Mouse (Mus musculus) MEL (cell line): ENCODE results near the gene Tpx2. TPM values are rescaled to one million over a fixed set of nuclear protein-coding genes. Genes with fewer than 3 reads are reported as not detected.
A peak's percentile ranks its signal among the peaks of the same experiment; 100 is the strongest.

Source experiments
- DNase-seq: peaks from one replicate; pipeline ENCODE4 v3.0.0; 2011; ENCODE audit warnings: low read depth, low spot score
- H3K27ac ChIP-seq: 2 replicates; pipeline ENCODE4 v1.5.1; 2012; ENCODE audit warnings: low read depth, mild to moderate bottlenecking, control low read depth, low read length, moderate library complexity; ENCODE audit not compliant: control insufficient read depth
- H3K27me3 ChIP-seq, 2 experiments: fragments of 150-350 bp in 1 of 2; sonication (generic) in 1 of 2; 2 replicates each; pipeline ENCODE4 v1.6.1; 2012; ENCODE audit warnings: low read length in 2 of 2, mild to moderate bottlenecking in 2 of 2, improper control_type of control experiment in 1 of 2, moderate library complexity in 1 of 2; ENCODE audit not compliant: insufficient read depth in 2 of 2, control insufficient read depth in 1 of 2
- H3K36me3 ChIP-seq, 2 experiments: 2 replicates each; pipeline ENCODE4 v1.6.1; 2012 to 2014; ENCODE audit warnings: low read length in 2 of 2, improper control_type of control experiment in 1 of 2, inconsistent platforms in 1 of 2, mild to moderate bottlenecking in 1 of 2; ENCODE audit not compliant: insufficient read depth in 2 of 2, control insufficient read depth in 1 of 2
- H3K4me1 ChIP-seq, 2 experiments: fragments of 150-350 bp in 1 of 2; sonication (generic) in 1 of 2; 2 replicates each; pipeline ENCODE4 v1.6.1; 2012; ENCODE audit warnings: low read length in 2 of 2, improper control_type of control experiment in 1 of 2, mild to moderate bottlenecking in 1 of 2; ENCODE audit not compliant: insufficient read depth in 2 of 2, control insufficient read depth in 1 of 2
- H3K4me3 ChIP-seq, 2 experiments: fragments of 150-350 bp in 1 of 2; sonication (generic) in 1 of 2; 2 replicates each; pipeline ENCODE4 v1.5.1; 2012; ENCODE audit warnings: low read depth in 2 of 2, low read length in 2 of 2, mild to moderate bottlenecking in 2 of 2, moderate library complexity in 2 of 2, control low read depth in 1 of 2, improper control_type of control experiment in 1 of 2; ENCODE audit not compliant: control insufficient read depth in 1 of 2, insufficient read depth in 1 of 2
- H3K79me2 ChIP-seq: 2 replicates; pipeline ENCODE4 v1.6.1; 2012; ENCODE audit warnings: mild to moderate bottlenecking, low read length, moderate library complexity; ENCODE audit not compliant: control insufficient read depth, poor library complexity, insufficient read depth
- H3K9ac ChIP-seq: 2 replicates; pipeline ENCODE4 v1.6.1; 2012; ENCODE audit warnings: low read depth, mild to moderate bottlenecking, control low read depth, low read length, moderate library complexity; ENCODE audit not compliant: control insufficient read depth, poor library complexity, severe bottlenecking
- H3K9me3 ChIP-seq: fragments of 150-350 bp; sonication (generic); replicated peaks from 2 replicates; pipeline ENCODE4 v1.6.1; 2012; ENCODE audit warnings: mild to moderate bottlenecking, low read length, improper control_type of control experiment, moderate library complexity; ENCODE audit not compliant: insufficient read depth
- CHD1 ChIP-seq: IDR thresholded peaks from 2 replicates; pipeline ENCODE4 v1.6.1; 2012; ENCODE audit warnings: low read depth, mild to moderate bottlenecking, inconsistent platforms, low read length, improper control_type of control experiment
- CTCF ChIP-seq, 3 experiments: IDR thresholded peaks in 2 of 3; conservative IDR thresholded peaks in 1 of 3; 2 replicates each; pipeline ENCODE4 v1.5.1; 2011 to 2012; ENCODE audit warnings: low read length in 3 of 3, low read depth in 2 of 3, mild to moderate bottlenecking in 2 of 3, improper control_type of control experiment in 1 of 3, inconsistent platforms in 1 of 3, mixed read lengths in 1 of 3, moderate library complexity in 1 of 3; ENCODE audit not compliant: control insufficient read depth in 1 of 3, insufficient read depth in 1 of 3, poor library complexity in 1 of 3, severe bottlenecking in 1 of 3
- E2F4 ChIP-seq: IDR thresholded peaks from 2 replicates; pipeline ENCODE4 v1.6.1; 2011; ENCODE audit warnings: low read depth, low read length, improper control_type of control experiment, borderline replicate concordance
- EP300 ChIP-seq, 2 experiments: IDR thresholded peaks; 2 replicates each; pipeline ENCODE4 v1.6.1; 2011; ENCODE audit warnings: improper control_type of control experiment in 2 of 2, low read length in 2 of 2, low read depth in 1 of 2, mild to moderate bottlenecking in 1 of 2
- GABPA ChIP-seq: IDR thresholded peaks from 2 replicates; pipeline ENCODE4 v1.6.1; 2012; ENCODE audit warnings: low read depth, mild to moderate bottlenecking, inconsistent platforms, low read length, improper control_type of control experiment, moderate library complexity
- GATA1 ChIP-seq: IDR thresholded peaks from 2 replicates; pipeline ENCODE4 v1.6.1; 2011; ENCODE audit warnings: low read depth, low read length, improper control_type of control experiment
- HCFC1 ChIP-seq: IDR thresholded peaks from 2 replicates; pipeline ENCODE4 v1.6.1; 2012; ENCODE audit warnings: low read depth, mild to moderate bottlenecking, inconsistent platforms, low read length, improper control_type of control experiment, moderate library complexity
- KAT2A ChIP-seq: conservative IDR thresholded peaks from 2 replicates; pipeline ENCODE4 v1.6.1; 2012; ENCODE audit warnings: low read depth, low read length, improper control_type of control experiment, inconsistent platforms
- MAFK ChIP-seq: IDR thresholded peaks from 2 replicates; pipeline ENCODE4 v1.6.1; 2011; ENCODE audit warnings: low read depth, mild to moderate bottlenecking, low read length, improper control_type of control experiment, borderline replicate concordance
- MAX ChIP-seq: IDR thresholded peaks from 2 replicates; pipeline ENCODE4 v1.6.1; 2011; ENCODE audit warnings: low read length, improper control_type of control experiment
- MAZ ChIP-seq: IDR thresholded peaks from 2 replicates; pipeline ENCODE4 v1.6.1; 2012; ENCODE audit warnings: low read depth, mild to moderate bottlenecking, inconsistent platforms, low read length, improper control_type of control experiment
- MEF2A ChIP-seq: IDR thresholded peaks from 2 replicates; pipeline ENCODE4 v1.6.1; 2014; ENCODE audit warnings: low read depth, mild to moderate bottlenecking, inconsistent platforms, low read length, improper control_type of control experiment; ENCODE audit not compliant: poor library complexity, insufficient replicate concordance, severe bottlenecking; ENCODE audit errors: extremely low read depth
- MXI1 ChIP-seq: IDR thresholded peaks from 2 replicates; pipeline ENCODE4 v1.6.1; 2011; ENCODE audit warnings: mild to moderate bottlenecking, low read depth, low read length, improper control_type of control experiment
- MYC ChIP-seq: IDR thresholded peaks from 2 replicates; pipeline ENCODE4 v1.6.1; 2011; ENCODE audit warnings: low read depth, mild to moderate bottlenecking, low read length, improper control_type of control experiment, moderate library complexity
- NRF1 ChIP-seq: IDR thresholded peaks from 2 replicates; pipeline ENCODE4 v1.6.1; 2014; ENCODE audit warnings: low read depth, mild to moderate bottlenecking, inconsistent platforms, low read length, improper control_type of control experiment, moderate library complexity; ENCODE audit not compliant: poor library complexity, insufficient read depth, severe bottlenecking
- POLR2A ChIP-seq, 2 experiments: IDR thresholded peaks; 2 replicates each; pipeline ENCODE4 v1.6.1; 2011 to 2012; ENCODE audit warnings: low read length in 2 of 2, mild to moderate bottlenecking in 2 of 2, control low read depth in 1 of 2, improper control_type of control experiment in 1 of 2, low read depth in 1 of 2, moderate library complexity in 1 of 2; ENCODE audit not compliant: control insufficient read depth in 1 of 2, insufficient read depth in 1 of 2, poor library complexity in 1 of 2
- POLR2AphosphoS2 ChIP-seq: IDR thresholded peaks from 2 replicates; pipeline ENCODE4 v1.6.1; 2011; ENCODE audit warnings: low read length, improper control_type of control experiment
- POLR2AphosphoS5 ChIP-seq: IDR thresholded peaks from 2 replicates; pipeline ENCODE4 v1.6.1; 2012; ENCODE audit warnings: low read depth, borderline replicate concordance, mild to moderate bottlenecking, inconsistent platforms, low read length, moderate library complexity, mixed read lengths
- SIN3A ChIP-seq: IDR thresholded peaks from 2 replicates; pipeline ENCODE4 v1.6.1; 2012; ENCODE audit warnings: low read length, improper control_type of control experiment, inconsistent platforms
- SMC3 ChIP-seq: IDR thresholded peaks from 2 replicates; pipeline ENCODE4 v1.6.1; 2011; ENCODE audit warnings: low read depth, low read length, improper control_type of control experiment
- TAL1 ChIP-seq: IDR thresholded peaks from 2 replicates; pipeline ENCODE4 v1.6.1; 2012; ENCODE audit warnings: mild to moderate bottlenecking, inconsistent platforms, low read length, moderate library complexity, mixed read lengths
- USF2 ChIP-seq, 2 experiments: IDR thresholded peaks; 2 replicates each; pipeline ENCODE4 v1.6.1; 2011 to 2012; ENCODE audit warnings: improper control_type of control experiment in 2 of 2, low read length in 2 of 2, borderline replicate concordance in 1 of 2, inconsistent platforms in 1 of 2, low read depth in 1 of 2, mild to moderate bottlenecking in 1 of 2; ENCODE audit not compliant: insufficient read depth in 1 of 2
- ZC3H11A ChIP-seq: IDR thresholded peaks from 2 replicates; pipeline ENCODE4 v1.6.1; 2012; ENCODE audit warnings: low read depth, mild to moderate bottlenecking, inconsistent platforms, low read length, improper control_type of control experiment
- ZKSCAN1 ChIP-seq: IDR thresholded peaks from 2 replicates; pipeline ENCODE4 v1.6.1; 2012; ENCODE audit warnings: low read depth, mild to moderate bottlenecking, inconsistent platforms, low read length, improper control_type of control experiment, moderate library complexity
- ZMIZ1 ChIP-seq: IDR thresholded peaks from 2 replicates; pipeline ENCODE4 v1.6.1; 2012; ENCODE audit warnings: low read depth, mild to moderate bottlenecking, inconsistent platforms, low read length, improper control_type of control experiment, moderate library complexity
- polyA plus RNA-seq, 2 experiments: library from polyadenylated mRNA; stranded (reverse) in 1 of 2; unstranded in 1 of 2; fragments of >175 nt in 1 of 2; fragments of >200 nt in 1 of 2; gene quantifications; 2 replicates each; pipeline versions ENCODE4 v1.2.1 to v1.2.4; 2012; ENCODE audit warnings: low replicate concordance in 2 of 2, low read depth in 1 of 2; ENCODE audit not compliant: insufficient read length in 2 of 2, insufficient read depth in 1 of 2, missing spikeins in 1 of 2
- total RNA-seq: library from RNA; depleted of rRNA; stranded (reverse); fragments of 300-350 nt; gene quantifications from 2 replicates; pipeline ENCODE4 v1.2.3, GENCODE M21; 2012

Gene Tpx2
- total and polyA plus RNA-seq, 3 experiments: 59.3 to 131 TPM; not detected in 1

- TF ChIP-seq ZKSCAN1 (no peak), MAFK (no peak), SIN3A (no peak)
These were observed 43.2 kb upstream of the Tpx2 start (continued) for GRCm38 (mm10) chr2:152804408-152805110.

- H3K9me3 ChIP-seq: no peaks in the 10 kb centered on the region
- H3K27me3 ChIP-seq: no peaks in the 10 kb centered on the region
- no peaks in the 10 kb centered on the region for H3K79me2 ChIP-seq
- H3K27ac ChIP-seq: peak overlapping the region; percentile 7; the same call in 1 of the 2 replicates
- peaks cover 0 to 15% of the 10 kb centered on the region in 2 experiments; a peak in 2 of 4 replicates for H3K36me3 ChIP-seq
- H3K4me3 ChIP-seq: no peak overlapping the region
- TF ChIP-seq MAFK (no peak), USF2 (IDR thresholded peaks at IDR 0.05; ENCODE audit: borderline replicate concordance in 1 of 2, insufficient read depth in 1 of 2, low read depth in 1 of 2, low read length in 2 of 2) (no peak), MAZ (no peak), NRF1 (no peak), POLR2A (IDR thresholded peaks at IDR 0.05; ENCODE audit: control insufficient read depth in 1 of 2, insufficient read depth in 1 of 2, low read depth in 1 of 2, low read length in 2 of 2, poor library complexity in 1 of 2) (no peak), POLR2AphosphoS5 (no peak), CTCF (IDR thresholded peaks at IDR 0.05 in 2 of 3, conservative IDR thresholded peaks at IDR 0.05 in 1 of 3; ENCODE audit: control insufficient read depth in 1 of 3, insufficient read depth in 1 of 3, low read depth in 2 of 3, low read length in 3 of 3, poor library complexity in 1 of 3, severe bottlenecking in 1 of 3) (no peak), MEF2A (no peak), EP300 (IDR thresholded peaks at IDR 0.05; ENCODE audit: low read depth in 1 of 2, low read length in 2 of 2) (no peak), MXI1 (no peak), KAT2A (no peak), POLR2AphosphoS2 (no peak), TAL1 (no peak), MAX (no peak)
- no peak overlapping the region for H3K9ac ChIP-seq
- H3K4me1 ChIP-seq: peaks cover 7 to 17% of the 10 kb centered on the region in 2 experiments
- DNase-seq: no peak
These were observed 42.7 kb upstream of the Tpx2 start for GRCm38 (mm10) chr2:152805111-152805490.

- no peak overlapping the region for H3K9ac ChIP-seq
- peaks cover 9 to 19% of the 10 kb centered on the region in 2 experiments for H3K4me1 ChIP-seq
- no peak overlapping the region for H3K4me3 ChIP-seq
- peaks cover 0 to 20% of the 10 kb centered on the region in 2 experiments; a peak in 2 of 4 replicates for H3K36me3 ChIP-seq
- no peaks in the 10 kb centered on the region for H3K27me3 ChIP-seq
- H3K27ac ChIP-seq: no peak overlapping the region
- DNase-seq: no peak
- no peaks in the 10 kb centered on the region for H3K79me2 ChIP-seq
- TF ChIP-seq HCFC1: no peak
- TF ChIP-seq E2F4: no peak
- no peak for TF ChIP-seq ZC3H11A
- TF ChIP-seq MAX: no peak
- TF ChIP-seq GABPA: no peak
- TF ChIP-seq USF2 (IDR thresholded peaks at IDR 0.05; ENCODE audit: borderline replicate concordance in 1 of 2, insufficient read depth in 1 of 2, low read depth in 1 of 2, low read length in 2 of 2): no peak
- no peak for TF ChIP-seq EP300 (IDR thresholded peaks at IDR 0.05; ENCODE audit: low read depth in 1 of 2, low read length in 2 of 2)
- no peak for TF ChIP-seq ZMIZ1
- no peak for TF ChIP-seq CHD1
- no peak for TF ChIP-seq MYC
- TF ChIP-seq POLR2AphosphoS2: no peak
- no peak for TF ChIP-seq SMC3
- no peak for TF ChIP-seq GATA1
- no peaks in the 10 kb centered on the region for H3K9me3 ChIP-seq
These were observed 41.7 kb upstream of the Tpx2 start for GRCm38 (mm10) chr2:152806037-152806436.
